Mouse (Mus musculus): ENCODE results near the gene Lipn.

GRCm38 (mm10) chr19:34096228-34096627 lies 29.1 kb downstream of the Lipn start:
- TF ChIP-seq CTCF (IDR thresholded peaks at IDR 0.05; ENCODE audit: extremely low read depth, insufficient read length, insufficient replicate concordance, low read depth, low read length) (no peak), POLR2A (IDR thresholded peaks at IDR 0.05; ENCODE audit: low read depth, low read length) (no peak)
